Mouse (Mus musculus): ENCODE results near the gene March6.

Gene March6

DNA sequence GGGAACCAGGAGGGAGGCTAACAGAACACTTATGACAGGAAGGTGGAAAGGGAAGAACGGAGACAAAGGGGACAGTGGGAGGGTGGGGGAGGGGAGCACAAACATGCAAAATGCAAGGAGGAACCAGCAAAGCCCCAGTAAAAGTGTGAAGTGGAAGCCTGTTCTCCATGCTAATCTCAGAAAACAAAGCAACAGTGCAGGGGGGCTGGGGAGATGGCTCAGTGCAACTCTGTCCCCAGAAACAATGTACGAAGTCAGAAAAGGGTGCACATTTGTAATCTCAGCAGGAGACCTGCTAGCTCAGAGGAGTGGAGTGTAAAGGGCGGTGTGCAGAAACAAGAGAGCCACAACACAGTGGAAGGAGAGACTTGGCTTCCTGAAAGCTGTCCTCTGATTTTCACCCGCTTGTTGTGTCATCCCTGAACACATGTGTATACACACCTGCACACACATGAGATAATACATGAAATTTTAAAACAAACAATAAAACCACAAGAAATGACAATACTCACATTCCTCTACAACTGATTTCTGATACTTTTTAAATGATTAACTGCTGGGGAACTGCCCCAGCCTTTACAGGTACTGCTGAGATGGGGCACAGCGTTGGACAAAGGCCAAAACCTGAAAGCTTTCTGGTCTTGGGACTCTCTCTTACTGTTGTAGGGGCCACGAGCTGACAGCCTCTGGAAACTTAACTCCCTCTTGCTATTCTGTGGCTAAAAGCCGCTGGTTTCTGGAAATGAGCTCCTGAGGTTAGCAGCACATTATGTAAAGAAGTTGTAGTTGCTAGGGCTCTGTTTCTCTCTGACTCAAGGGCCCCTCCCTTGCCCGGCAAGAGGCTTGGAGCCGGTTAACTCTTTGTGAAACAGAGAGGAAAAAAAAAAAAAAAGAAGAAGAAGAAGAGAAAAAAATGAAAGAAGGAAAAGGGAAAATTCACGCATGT lies 11.4 kb upstream of the March6 start:
- no peak for DNase-seq (ENCODE audit: low spot score in 2 of 2)

DNA sequence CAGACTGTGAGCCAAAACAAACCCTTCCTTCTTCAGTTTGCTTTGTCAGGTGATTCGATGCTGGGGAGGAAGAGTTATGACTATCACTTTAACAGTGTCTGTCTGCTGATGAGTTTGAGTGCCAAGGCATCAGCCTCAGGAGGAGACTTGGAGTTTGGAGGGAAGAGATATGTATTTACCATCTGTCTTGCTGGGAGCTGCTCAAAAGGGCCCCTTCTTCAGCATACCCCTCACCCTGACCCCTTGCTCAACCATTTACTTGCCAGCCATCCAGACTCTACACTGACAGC lies 9.6 kb upstream of the March6 start:
- no peak for DNase-seq (ENCODE audit: low spot score in 2 of 2)

DNA sequence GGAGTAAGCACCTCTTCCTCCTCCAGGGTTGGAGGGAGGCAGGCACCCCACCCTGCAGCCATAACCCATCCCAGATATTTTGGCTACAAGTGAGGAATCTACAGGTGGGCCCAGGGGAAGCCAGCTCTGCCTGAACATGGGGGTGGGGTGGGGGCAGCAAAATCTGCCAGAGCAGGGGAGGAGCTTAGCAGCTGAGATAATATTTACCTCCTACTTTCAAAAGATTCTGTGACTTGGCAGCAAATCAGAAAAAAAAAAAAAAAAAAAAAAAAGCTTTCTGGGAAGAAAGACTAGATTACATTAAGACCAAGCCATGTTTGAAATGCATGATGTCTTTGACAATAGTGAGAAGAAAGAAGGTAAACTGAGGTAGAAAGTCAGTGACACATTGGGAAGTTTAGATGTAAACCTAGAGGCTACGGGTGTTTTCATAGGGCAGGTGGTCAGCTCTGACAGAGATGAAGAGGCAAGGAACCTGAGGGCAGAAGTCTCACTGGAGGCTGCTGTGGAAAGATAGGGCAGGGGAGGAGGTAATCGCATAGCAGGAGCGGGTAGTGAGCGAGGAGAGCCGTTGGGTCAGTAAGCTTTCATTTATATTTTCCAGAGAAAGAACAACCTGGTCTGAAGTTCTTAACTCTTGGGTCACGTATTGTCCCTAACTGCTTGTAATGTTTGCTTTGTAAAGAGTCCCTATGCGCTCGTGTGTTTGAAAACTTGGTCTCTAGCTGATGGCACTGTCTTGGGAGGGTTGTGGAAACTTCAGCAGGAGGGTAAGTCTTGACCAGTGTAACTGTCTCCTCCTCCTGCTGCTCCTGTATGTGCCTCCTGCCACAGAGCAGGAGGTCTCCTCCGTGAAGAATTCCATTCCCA lies 9.0 kb upstream of the March6 start:
- no peak for DNase-seq (ENCODE audit: low spot score in 2 of 2)

DNA sequence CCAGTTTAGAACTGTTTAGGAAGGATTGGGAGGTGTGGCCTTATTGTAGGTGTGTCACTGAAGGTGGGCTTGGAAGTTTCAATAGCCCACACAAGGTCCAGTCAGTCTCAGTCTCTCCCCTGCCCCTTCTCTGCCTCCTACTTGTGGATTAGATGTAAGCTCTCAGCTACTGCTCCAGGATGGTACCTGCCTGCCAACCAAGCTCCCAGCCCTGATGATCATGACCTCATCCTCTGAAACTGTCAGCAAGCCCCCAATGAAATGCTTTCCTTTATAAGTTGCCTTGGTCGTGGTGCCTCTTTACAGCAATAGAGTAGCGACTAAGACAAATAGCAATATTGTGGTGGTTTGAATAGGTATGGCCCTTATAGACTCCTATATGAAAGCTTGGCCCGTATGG lies 7.5 kb upstream of the March6 start:
- DNase-seq (ENCODE audit: low spot score in 2 of 2): no peak

DNA sequence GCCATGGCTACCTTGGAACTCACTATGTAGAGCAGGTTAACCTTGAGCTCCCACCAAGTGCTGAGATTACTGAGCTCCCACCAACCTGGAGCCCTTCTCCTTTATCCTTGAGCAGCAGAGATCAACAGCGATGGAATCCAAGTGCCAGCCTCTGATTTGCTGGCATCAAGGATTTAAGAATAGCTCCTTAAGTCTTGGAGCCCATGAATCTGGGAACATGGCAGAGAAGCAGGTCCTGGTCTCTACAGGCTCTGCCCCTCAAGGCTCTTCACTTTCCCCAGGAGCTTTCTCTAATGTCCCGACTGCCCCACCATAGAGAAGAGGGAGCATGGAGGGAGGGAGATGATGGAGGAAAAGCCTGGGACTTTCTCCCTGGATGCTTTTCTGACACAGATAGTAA lies 6.9 kb upstream of the March6 start:
- no peak for DNase-seq (ENCODE audit: low spot score in 2 of 2)

DNA sequence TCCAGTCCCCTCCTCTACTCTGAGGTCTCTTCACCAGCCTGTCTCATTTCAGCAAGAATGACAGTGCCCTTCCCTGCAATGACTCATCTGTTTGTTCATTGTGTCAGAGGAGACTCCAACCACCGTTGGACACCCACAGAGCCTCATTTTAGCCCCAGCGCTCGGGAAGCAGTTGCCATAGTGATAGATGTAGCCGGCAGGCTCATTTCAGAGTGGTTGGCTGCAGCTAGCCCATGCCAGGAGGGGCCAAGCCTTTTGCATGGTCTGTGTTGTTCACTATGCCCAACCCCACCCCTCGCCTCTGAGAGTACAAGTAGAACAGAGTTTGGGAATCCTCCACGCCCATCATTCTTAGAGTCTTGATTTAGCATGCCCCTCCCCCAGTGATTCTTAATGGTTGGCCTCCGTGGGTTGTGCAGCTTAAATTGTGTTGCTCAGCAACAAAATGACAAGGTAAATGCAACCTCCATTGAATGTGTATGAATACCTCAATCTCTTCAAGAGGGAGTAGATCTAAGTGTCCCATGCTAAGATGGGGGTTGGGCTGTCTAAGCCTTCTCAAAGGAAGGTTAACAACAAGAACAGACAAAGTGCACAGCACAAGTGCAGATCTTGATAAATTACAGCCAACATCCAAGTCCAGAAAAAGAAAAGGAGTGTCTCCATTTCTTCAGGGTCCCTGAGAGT lies 5.3 kb upstream of the March6 start:
- DNase-seq (ENCODE audit: low spot score in 2 of 2): peak in 1 of 2 experiments; percentile 46

DNA sequence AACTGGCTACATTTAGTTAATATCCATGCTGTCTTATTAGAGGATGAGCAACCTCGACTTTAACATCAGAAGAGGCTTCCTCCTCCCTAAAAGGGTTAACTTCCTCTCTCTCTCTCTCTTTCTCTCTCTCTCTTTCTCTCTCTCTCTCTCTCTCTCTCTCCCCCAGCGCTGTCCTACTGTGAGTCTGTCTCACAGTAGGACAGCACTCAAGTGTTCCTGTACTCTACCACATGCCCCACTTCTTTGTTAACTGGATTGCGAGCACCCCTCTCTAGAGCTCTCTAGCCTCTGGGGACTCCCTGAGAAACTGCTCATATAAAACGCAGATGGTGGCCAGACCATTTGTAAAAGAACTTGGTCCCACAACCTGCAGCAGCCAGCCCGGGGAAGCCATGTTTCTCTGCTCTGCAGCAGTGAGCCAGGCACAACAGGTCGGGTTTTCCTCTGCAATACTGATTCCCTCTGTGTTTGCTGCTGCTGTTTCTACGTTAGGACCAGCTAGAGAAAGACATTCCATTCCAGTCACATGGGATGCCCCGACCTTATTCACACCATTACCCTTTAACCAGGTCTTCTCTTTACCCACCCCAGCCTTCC lies 4.5 kb upstream of the March6 start:
- no peak for DNase-seq (ENCODE audit: low spot score in 2 of 2)

DNA sequence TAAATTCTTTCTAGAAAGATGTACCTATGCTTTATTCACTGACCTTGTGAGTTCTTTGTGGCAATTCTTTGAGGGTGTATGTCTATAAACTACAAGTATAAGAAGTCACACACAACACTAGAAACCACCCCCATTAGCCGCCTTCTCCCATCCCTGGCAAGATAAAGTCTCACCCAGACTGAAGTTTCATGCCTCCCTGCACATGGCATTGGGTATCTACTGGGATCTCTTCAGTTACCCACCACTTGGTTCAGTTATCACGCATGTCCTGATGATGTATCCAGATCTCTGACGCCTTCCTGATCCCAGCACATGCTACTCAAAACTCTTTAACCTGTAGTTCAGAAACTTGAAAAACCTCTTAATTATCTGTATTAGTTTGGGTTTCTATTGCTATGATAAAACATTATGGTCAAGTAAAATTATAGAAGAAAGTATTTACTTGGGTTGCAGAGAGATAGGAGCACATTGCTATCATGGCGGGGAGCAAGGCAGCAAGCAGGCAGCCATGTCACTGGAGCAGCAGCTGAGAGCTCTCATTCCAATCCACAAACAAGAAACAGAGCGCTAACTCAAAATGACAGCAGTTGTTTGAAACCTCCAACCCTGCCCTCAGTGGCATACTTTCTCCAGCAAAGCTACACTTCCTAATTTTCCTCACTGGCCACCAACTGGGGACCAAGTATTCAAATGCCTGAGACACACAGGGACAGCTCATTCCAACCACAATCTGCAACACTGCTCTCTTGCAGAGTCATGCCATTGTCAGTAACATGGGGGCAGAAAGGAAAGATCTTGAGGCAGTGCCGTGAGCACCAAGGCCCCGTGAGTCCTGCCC lies 3.8 kb upstream of the March6 start:
- DNase-seq (ENCODE audit: low spot score in 2 of 2): no peak

DNA sequence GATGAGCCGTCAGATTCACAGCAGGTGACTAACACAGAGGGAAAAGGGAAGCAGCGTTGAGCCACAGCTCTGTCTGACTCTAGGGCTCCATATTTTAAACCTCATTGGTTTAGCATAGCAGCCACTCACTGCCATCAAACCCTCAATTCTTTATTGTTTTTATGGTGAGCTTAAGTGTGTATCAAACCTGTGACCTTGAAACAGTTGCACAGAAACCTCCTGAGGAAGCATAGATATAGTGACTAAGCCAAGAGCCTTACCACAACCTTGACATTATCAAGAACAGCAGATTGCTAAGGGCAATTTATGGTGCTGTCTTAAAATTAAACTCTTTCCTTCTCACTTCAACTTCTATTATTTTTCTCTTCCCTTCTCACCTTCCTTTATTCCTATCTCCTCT lies 2.7 kb upstream of the March6 start:
- no peak for DNase-seq (ENCODE audit: low spot score in 2 of 2)

DNA sequence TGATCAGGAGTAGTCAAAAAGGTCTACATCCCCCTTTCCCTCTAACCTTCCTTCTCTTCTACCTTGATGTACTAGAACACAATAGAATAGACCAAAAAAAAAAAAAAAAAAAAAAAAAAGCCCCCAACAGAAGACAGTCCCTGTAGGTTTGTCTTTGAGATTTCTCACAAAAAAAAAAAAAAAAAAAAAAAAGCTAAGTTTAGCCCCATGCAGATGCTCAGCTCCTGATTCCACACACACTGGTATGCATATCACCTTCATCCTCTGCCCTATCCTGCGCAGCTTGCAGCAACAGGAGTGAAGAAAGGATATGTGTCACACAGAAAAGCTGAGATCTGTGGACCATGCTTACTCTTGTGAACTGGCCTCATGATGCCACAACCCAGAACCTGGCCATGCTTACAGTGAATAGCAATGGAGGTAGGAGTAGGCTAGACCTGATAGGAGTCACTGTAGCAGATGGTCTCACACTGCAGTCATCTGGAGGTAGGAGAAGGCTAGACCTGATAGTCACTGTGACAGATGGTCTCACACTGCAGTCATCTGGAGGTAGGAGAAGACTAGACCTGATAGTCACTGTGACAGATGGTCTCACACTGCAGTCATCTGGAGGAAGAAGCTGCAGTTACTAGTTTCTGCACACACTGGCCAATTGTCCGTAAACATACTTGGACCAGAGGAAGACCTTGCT lies 1.6 kb upstream of the March6 start:
- DNase-seq (ENCODE audit: low spot score in 2 of 2): no peak

DNA sequence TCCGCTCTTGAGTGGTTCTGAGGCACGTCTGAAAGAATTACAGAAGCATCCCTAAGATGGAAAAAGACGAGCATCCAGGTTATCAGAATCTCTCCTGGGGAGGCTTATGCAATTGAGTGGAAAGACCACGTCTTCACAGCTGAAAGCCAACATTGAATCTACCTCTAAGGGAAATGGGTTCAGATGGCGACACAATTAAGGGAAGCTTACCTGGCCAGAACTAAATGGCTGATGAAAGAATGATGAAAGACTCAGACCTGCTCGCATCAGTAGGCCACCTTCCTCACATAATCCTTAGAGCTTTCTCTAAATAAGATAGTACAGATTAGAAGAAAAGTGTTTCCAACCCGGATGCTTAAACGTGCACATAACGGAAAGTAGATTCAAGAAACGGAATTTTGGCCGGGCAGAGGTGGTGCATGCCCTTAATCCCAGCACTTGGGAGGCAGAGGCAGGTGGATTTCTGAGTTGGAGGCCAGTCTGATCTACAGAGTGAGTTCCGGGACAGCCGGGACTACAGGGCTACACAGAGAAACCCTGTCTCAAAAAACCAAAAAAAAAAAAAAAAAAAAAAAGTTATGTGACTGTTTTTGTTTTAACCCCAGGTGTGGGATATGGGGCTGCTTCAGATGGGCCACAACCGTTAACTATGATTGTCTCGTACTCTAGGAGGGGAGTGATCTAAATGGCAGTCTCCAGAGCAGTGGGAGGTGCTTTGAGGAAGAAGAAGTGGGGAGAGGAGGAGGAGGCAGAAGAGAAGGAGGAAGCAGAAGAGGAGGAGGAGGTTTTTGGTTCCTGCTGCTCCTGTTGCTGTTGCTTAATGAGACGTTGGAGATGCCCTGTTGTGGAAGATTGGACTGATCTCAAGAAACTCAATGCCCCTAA lies 835 bp upstream of the March6 start:
- no peak for DNase-seq (ENCODE audit: low spot score in 2 of 2)

DNA sequence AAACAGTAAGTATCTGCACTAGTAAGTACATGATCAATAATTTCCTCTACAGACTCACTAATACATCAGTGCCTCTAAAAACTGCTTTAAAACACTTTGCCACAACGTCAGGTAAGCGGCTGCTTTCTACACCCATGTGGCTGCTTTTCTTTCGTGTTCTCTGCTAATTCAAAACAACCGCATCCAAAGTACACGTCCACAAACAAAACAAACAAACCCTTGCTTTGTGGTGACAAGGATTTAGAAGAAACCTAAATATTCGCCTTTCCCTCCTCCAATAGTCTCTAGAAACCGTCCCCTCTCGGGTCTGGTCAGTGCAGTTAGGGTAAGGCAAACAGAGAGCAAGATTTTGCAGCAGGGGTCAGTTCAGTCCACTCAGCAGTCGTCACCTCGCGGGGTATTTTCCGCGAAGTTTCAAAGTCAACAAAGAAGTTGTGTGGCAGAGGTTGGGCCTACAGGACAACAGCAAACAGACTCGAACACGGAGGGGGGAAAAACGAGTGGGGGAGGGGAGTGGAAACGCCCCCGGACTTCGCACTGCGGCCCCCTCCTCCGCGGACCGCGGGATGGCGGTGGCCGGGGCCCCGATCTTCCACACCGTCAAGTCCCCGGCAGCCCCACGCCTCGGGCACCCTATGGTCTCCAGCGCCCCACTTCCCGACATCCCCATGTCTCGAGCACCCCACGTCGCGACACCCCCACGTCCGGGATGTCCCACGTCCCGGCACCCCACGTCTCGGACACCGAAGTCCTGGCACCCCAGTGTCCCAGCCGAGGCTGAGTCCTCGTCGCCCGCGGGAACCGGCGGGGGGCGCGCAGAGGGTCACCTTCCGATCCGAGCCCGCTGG lies 818 bp downstream of the March6 start:
- DNase-seq (ENCODE audit: low spot score in 2 of 2): peak; percentile 30 to 50

DNA sequence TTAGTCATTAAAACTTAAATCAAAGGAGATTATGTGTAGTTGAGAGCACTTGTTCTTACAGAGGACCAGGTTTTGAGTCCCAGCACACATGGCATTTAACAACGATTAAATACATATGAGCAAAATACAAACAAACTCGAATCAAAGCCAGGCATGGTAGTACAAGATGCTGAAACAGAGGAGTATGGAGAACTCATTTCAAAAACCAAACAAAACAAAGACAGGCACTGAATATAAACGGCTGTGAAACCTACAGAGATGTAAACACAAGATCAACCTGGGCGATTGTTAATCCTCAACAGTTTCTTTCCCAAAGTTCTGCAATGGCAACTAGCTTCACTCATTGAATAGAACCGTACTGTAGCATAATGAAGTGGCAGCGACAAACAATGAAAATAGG lies 1.8 kb downstream of the March6 start:
- no peak for DNase-seq (ENCODE audit: low spot score in 2 of 2)

DNA sequence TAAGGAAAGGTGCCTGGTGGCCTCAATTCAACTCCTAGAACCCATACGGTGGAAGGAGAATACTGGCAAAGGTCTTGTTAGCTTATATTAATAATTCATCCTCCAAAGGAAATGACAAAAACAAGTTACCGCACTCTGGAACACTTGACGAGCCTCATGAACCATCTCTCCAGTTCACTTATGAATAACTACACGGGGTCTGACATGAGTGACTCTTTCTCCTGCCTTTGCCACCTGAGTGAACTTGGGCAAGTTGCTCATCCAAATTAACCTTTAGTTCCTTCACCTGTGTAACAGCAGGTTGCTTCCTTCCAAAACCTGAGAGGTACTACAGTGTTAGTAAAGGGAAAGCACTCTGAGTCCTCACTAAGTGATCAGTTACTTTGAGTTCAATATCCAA lies 2.4 kb downstream of the March6 start:
- DNase-seq (ENCODE audit: low spot score in 2 of 2): no peak

DNA sequence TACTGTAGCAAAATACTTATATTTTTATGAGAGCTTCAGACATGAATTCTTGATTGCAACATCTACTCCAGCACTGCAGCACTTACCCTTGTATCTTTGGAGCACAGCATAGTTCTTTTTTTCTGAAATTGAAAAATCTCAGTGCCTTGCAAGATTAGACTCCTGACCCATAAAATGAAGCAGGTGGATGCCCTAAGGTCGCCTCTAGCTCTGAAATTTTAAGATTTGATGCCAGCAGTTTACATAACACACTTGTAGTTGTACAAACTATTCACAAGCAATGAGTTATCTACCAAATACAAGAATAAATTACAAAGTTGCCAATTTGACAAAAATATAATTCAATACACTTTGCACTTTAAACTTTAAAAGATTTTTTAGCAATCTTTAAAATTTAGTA lies 4.4 kb downstream of the March6 start:
- DNase-seq (ENCODE audit: low spot score in 2 of 2): no peak

DNA sequence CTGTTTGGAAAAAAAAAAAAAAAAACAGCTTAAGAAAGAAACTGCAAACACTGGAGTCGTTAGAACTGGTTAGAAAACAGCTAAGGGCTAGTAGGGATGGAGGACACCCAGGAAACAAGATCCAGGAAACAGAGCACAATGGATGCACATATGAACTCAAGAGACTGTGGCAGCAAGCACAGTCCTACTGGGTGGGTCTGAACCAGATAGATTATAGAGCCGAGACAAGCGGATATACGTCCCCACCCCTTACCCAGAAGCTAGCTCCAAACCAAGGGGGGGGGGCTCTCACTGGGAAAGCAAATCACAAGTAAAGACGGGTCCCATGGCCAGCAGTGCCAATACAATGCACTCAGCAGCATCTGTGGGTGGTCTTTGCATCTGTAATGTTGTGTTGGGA lies 11.9 kb downstream of the March6 start:
- DNase-seq (ENCODE audit: low spot score in 2 of 2): no peak

DNA sequence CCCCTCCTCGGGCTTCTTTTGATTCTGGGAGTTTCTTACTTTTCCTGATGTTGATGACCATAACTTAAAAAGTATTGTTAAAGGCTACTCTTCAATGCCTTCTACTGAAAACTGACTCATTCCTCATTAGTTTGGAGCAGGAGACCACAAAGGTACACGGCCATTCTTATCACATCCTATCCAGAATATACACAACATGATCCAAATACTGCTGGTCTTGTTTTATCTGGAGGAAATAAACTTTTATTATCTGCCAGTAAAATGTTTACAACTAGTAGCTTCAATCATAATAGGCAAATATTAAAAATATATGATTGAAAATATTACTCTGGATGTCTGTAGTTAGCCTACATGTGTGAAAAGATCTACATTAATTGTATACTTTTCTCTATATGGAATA lies 12.5 kb downstream of the March6 start:
- DNase-seq (ENCODE audit: low spot score in 2 of 2): no peak

DNA sequence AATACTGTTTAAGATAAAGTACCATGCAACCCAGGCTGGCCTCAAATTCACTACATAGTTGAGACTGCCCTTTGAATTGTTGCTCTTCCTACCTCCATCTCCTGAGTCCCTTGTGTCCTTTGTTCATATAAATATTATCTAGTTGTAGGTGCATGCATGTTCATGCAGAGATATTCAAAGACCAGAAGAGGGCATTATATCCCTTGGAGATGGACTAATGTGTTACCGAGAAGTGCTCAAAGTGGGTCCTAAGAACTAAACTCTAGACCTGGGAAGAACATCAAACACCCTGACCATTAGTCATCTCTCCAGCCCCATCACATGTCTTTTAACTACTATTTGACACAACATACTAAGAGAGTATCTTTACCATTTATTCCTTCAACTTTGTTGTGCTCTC lies 13.7 kb downstream of the March6 start:
- no peak for DNase-seq (ENCODE audit: low spot score in 2 of 2)

DNA sequence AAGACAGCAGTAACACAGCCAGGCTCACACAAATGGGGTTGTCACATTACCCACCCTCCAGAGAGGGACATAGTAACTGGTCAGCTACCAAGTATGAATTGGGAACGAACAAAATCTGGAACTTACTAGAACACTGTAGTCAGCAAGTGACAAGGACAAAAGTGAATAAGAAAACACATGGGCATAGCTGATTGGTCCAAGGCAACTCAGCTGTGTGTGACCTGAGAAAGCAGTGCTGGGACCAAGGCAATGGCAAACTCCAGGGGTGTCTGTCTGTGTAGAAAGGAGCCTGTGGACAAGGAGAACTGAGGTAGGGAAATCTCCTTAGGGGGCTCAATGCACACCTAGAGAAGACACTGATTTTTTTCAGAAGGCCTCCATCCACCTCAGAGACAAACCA lies 19.1 kb downstream of the March6 start:
- DNase-seq (ENCODE audit: low spot score in 2 of 2): no peak

Data from cerebellum, postnatal 4 days (tissue).